ENCODE assay signal across 9 mouse cellular contexts in the genomic region with DNA sequence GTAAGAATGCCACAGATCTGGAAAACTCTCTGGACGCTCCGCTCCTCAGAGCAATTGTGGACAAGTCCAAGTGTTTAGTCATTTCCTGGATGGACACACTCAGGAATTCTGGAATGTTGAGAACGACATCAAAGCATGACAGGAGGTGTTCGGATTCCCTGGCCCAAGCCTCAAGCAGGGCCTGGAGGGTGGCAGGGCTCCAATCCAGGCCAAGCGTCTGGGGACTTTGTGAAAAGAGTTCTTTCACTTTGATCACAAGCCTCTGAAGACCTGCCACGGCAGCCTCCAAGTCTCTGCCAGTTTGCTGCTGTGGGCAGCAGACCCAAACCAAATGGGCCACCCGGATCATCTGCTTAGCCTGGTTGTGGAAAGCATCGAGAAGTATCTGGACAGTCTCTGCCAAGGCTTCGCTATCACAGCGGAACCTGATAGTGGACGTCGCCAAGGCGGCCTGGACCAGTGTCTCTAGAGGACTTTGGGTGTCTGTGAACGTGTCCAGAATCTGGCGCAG. TPM values are rescaled to one million over a fixed set of nuclear protein-coding genes. Genes with fewer than 3 reads are reported as not detected.
DNase-seq lines count a peak whose midpoint lies in the region; ATAC-seq lines count a peak whose summit lies in the region.
"Had no signal": no experiment of that assay in that cellular context is flagged by ENCODE, and none has a peak within 500 bp of the region (broad histone marks: within the 10 kb centered on the region; RNA-seq: fewer than 3 reads in every experiment).

No protein-coding gene starts in this region.

- peaks cover 71% of the 10 kb centered on the region for H3K27me3 ChIP-seq in megakaryocyte, embryonic 14.5 days (replicated peaks)
- 0 out of 2 replicates have a peak, but pooled peaks cover 2% of the 10 kb centered on the region for H3K27me3 ChIP-seq in forebrain, embryonic 16.5 days (replicated peaks; ENCODE audit: control insufficient read depth, insufficient read depth, low read length)
- peaks cover 60% of the 10 kb centered on the region for H3K27me3 ChIP-seq in liver, embryonic 13.5 days
- H3K27me3 ChIP-seq in stomach, embryonic 15.5 days (replicated peaks): peaks cover 37% of the 10 kb centered on the region

- DNase-seq in adrenal gland, postnatal 10 days: peak; percentile 38
- no peak for DNase-seq in adrenal gland, adult 8-10 months
- DNase-seq in liver, embryonic 13.5 days: no peak
- no peak for DNase-seq in ovary, postnatal 14 days (ENCODE audit: low spot score)

- peak overlapping the region; percentile 88 for H3K4me3 ChIP-seq in megakaryocyte, embryonic 14.5 days (replicated peaks)
- H3K4me3 ChIP-seq in forebrain, embryonic 16.5 days (replicated peaks; ENCODE audit: low read length): peak overlapping the region; percentile 47
- H3K4me3 ChIP-seq in liver, embryonic 13.5 days (replicated peaks): peak overlapping the region; percentile 38
- H3K4me3 ChIP-seq in stomach, embryonic 15.5 days (replicated peaks): peak overlapping the region; percentile 40

- ATAC-seq in megakaryocyte, adult 5-6 weeks (ENCODE audit: poor library complexity, severe bottlenecking): no peak
- ATAC-seq in forebrain, embryonic 16.5 days: peak; percentile 10; the same call in 1 of the 2 replicates
- ATAC-seq in liver, embryonic 13.5 days (ENCODE audit: low read depth): no peak
- no peak for ATAC-seq in stomach, embryonic 15.5 days (ENCODE audit: insufficient read depth, low FRiP score, low read depth)

- H3K9me3 ChIP-seq in megakaryocyte, embryonic 14.5 days: 0 out of 2 replicates have a peak, but pooled peaks cover 3% of the 10 kb centered on the region
- no peaks in the 10 kb centered on the region for H3K9me3 ChIP-seq in forebrain, embryonic 16.5 days (ENCODE audit: control insufficient read depth, low read length)
- H3K9me3 ChIP-seq in liver, embryonic 13.5 days (replicated peaks): no peaks in the 10 kb centered on the region
- no peaks in the 10 kb centered on the region for H3K9me3 ChIP-seq in stomach, embryonic 15.5 days

- H3K27ac ChIP-seq in forebrain, embryonic 16.5 days (ENCODE audit: low read length): no peak overlapping the region
- H3K27ac ChIP-seq in liver, embryonic 13.5 days: no peak overlapping the region
- H3K27ac ChIP-seq in stomach, embryonic 15.5 days: no peak overlapping the region

- H3K4me1 ChIP-seq in megakaryocyte, embryonic 14.5 days: peaks cover 21% of the 10 kb centered on the region
- peaks cover 11% of the 10 kb centered on the region for H3K4me1 ChIP-seq in forebrain, embryonic 16.5 days (replicated peaks; ENCODE audit: control insufficient read depth, insufficient read depth, low read length)
- H3K4me1 ChIP-seq in liver, embryonic 13.5 days (replicated peaks): peaks cover 9% of the 10 kb centered on the region
- peaks cover 6% of the 10 kb centered on the region for H3K4me1 ChIP-seq in stomach, embryonic 15.5 days

- 27% methylated on average over 15 of the region's 15 CpGs for WGBS in forebrain, embryonic 16.5 days
- 37% methylated on average over 15 of the region's 15 CpGs for WGBS in liver, embryonic 13.5 days (ENCODE audit: insufficient replicate concordance)
- WGBS in stomach, embryonic 15.5 days: 30% methylated on average over 15 of the region's 15 CpGs

- H3K36me3 ChIP-seq in megakaryocyte, embryonic 14.5 days (replicated peaks; ENCODE audit: low read length): no peaks in the 10 kb centered on the region
- no peaks in the 10 kb centered on the region for H3K36me3 ChIP-seq in forebrain, embryonic 16.5 days (ENCODE audit: control insufficient read depth, insufficient read depth)
- H3K36me3 ChIP-seq in liver, embryonic 13.5 days: no peaks in the 10 kb centered on the region
- H3K36me3 ChIP-seq in stomach, embryonic 15.5 days: no peaks in the 10 kb centered on the region

- H3K4me2 ChIP-seq in forebrain, embryonic 16.5 days (ENCODE audit: low read length): peak overlapping the region; percentile 87
- peak overlapping the region; percentile 60 for H3K4me2 ChIP-seq in liver, embryonic 13.5 days
- peak overlapping the region; percentile 89 for H3K4me2 ChIP-seq in stomach, embryonic 15.5 days

- peak overlapping the region; percentile 62 for H3K9ac ChIP-seq in forebrain, embryonic 16.5 days (replicated peaks; ENCODE audit: low read depth, low read length)
- H3K9ac ChIP-seq in liver, embryonic 13.5 days: no peak overlapping the region
- no peak overlapping the region for H3K9ac ChIP-seq in stomach, embryonic 15.5 days

RNA-seq across cellular contexts. Expression of a gene that starts 9.5 kb away (rescaled TPM):
- total RNA-seq in adrenal gland, postnatal 10 days (2021): under 1 TPM; 0.06 to 0.18 TPM
- total RNA-seq in adrenal gland, adult 8-10 months (2022): under 1 TPM in 2 of 4 experiments, not detected in 2; 0.05 to 0.17 TPM
- not detected in 2 replicates for polyA plus RNA-seq in megakaryocyte, embryonic 14.5 days (2012; ENCODE audit: insufficient read depth, low replicate concordance)
- not detected in 2 replicates for total RNA-seq in megakaryocyte, adult 5-6 weeks (2015)
- 0.04 and 0.16 TPM in 2 replicates for total RNA-seq in megakaryocyte, adult 5-6 weeks (2017)
- 0.12 and 0.34 TPM in 2 replicates for polyA plus RNA-seq in forebrain, embryonic 16.5 days (2015; fragmentation: Nextera tagmentation; extraction: Ambion mirVana)
- polyA plus RNA-seq in liver, embryonic 13.5 days (2015; fragmentation: Nextera tagmentation; extraction: Ambion mirVana): not detected in 2 replicates
- 0.08 and 0.09 TPM in 2 replicates for polyA plus RNA-seq in stomach, embryonic 15.5 days (2015; fragmentation: Nextera tagmentation; extraction: Ambion mirVana)
- total RNA-seq: common myeloid progenitor, adult 5-6 weeks had no signal

RNA-seq across cellular contexts. Expression of a gene that starts 27.3 kb away (rescaled TPM):
- total RNA-seq in adrenal gland, postnatal 10 days (2021): 10 to 100 TPM in 1 of 2 experiments, 1 to 10 TPM in 1; 9.9 to 14.1 TPM
- 10 to 100 TPM; 10.6 to 14.2 (median 12.1) TPM for total RNA-seq in adrenal gland, adult 8-10 months (2022)
- polyA plus RNA-seq in megakaryocyte, embryonic 14.5 days (2012; ENCODE audit: insufficient read depth, low replicate concordance): 0.32 and 1.1 TPM in 2 replicates
- total RNA-seq in megakaryocyte, adult 5-6 weeks (2015): 2.6 and 3.3 TPM in 2 replicates
- total RNA-seq in megakaryocyte, adult 5-6 weeks (2017): 3.0 and 3.6 TPM in 2 replicates
- polyA plus RNA-seq in forebrain, embryonic 16.5 days (2015; fragmentation: Nextera tagmentation; extraction: Ambion mirVana): 33.5 and 35.9 TPM in 2 replicates
- 2.1 and 2.2 TPM in 2 replicates for polyA plus RNA-seq in liver, embryonic 13.5 days (2015; fragmentation: Nextera tagmentation; extraction: Ambion mirVana)
- 13.4 TPM in 2 replicates for polyA plus RNA-seq in stomach, embryonic 15.5 days (2015; fragmentation: Nextera tagmentation; extraction: Ambion mirVana)

Comparison
In these comparisons a context has a peak if more than half of its experiments do, and no peak if none do; other contexts are left out.
1. H3K4me3 ChIP-seq: peak in every context shown above with its lines; median percentile 88 in megakaryocyte, embryonic 14.5 days; 47 in forebrain, embryonic 16.5 days; 40 in stomach, embryonic 15.5 days; 38 in liver, embryonic 13.5 days.